Mouse (Mus musculus) brown adipose tissue, adult 24 weeks (tissue): ENCODE measurements around the gene Cdc34b. TPM values are rescaled to one million over a fixed set of nuclear protein-coding genes. Genes with fewer than 3 reads are reported as not detected.
A peak's percentile ranks its signal among the peaks of the same experiment; 100 is the strongest.
"Not testable (repeated sequence)": the region's sequence is repeated elsewhere in the genome, so short reads cannot be mapped to it uniquely, and the experiment has no call there.

Source experiments
- H3K27ac ChIP-seq: fragments of 200-500 bp; replicated peaks from 2 replicates; pipeline ENCODE4 v1.5.1; 2012; ENCODE audit warnings: low read depth, mild to moderate bottlenecking, low read length
- H3K4me1 ChIP-seq: fragments of 200-500 bp; 2 replicates; pipeline ENCODE4 v1.6.1; 2012; ENCODE audit warnings: low read length, mixed read lengths; ENCODE audit not compliant: control insufficient read depth, insufficient read depth, insufficient read length
- H3K4me3 ChIP-seq: fragments of 200-500 bp; 2 replicates; pipeline ENCODE4 v1.5.1; 2012; ENCODE audit warnings: low read depth, mild to moderate bottlenecking, low read length, moderate library complexity; ENCODE audit not compliant: insufficient read depth
- polyA plus RNA-seq: library from polyadenylated mRNA; stranded (reverse); fragments of >200 nt; gene quantifications from 2 replicates; pipeline ENCODE4 v1.2.4, GENCODE M21; 2012; ENCODE audit not compliant: missing spikeins, insufficient read depth, insufficient read length

Cdc34b gene
- not detected in 2 replicates for polyA plus RNA-seq

DNA sequence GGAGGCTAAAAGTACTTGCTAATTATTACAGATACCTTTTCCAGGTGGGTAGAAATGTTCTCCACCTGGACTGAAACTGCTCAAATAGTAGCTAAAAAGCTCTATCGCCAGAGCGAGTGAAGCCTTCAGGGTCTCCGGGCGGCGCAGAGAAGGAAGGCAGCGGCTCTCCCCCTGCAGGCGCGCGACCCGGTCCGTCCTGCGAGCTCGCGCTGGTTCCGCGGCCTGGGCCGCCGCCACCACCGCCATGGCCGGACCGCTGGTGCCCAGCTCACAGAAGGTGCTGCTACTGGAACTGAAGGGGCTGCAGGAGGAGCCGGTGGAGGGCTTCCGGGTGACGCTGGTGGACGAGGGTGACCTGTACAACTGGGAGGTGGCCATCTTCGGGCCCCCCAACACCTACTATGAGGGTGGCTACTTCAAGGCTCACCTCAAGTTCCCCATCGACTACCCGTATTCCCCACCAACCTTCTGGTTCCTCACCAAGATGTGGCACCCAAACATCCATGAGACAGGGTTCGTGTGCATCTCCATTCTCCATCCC, at the start of gene Cdc34b:
Cdc34b (plus strand) TSS at position 51 of the 541 bp plus-strand sequence.
- H3K27ac ChIP-seq: no peak within 1 kb of the TSS
- H3K4me3 ChIP-seq: no peak within 1 kb of the TSS
- H3K4me1 ChIP-seq: no peaks in the 10 kb centered on the region

DNA sequence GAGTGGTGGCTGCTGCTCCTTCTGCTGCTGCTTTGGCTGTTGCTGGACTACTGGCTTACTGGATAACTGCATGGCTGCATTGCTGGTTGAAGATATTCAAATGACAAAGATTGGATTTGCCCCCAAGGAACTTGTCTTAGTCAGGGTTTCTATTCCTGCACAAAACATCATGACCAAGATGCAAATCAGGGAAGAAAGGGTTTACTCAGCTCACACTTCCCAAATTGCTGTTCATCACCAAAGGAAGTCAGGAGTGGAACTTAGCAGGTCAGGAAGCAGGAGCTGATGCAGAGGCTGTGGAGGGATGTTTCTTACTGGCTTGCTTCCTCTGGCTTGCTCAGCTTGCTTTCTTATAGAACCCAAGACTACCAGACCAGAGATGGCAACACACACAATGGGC, 49.1 kb upstream of the Cdc34b start:
- H3K4me3 ChIP-seq, H3K27ac ChIP-seq, H3K4me1 ChIP-seq: not testable (repeated sequence)

- no peaks in the 10 kb centered on the region for H3K4me1 ChIP-seq
- H3K27ac ChIP-seq: no peak overlapping the region
- no peak overlapping the region for H3K4me3 ChIP-seq
Observed at GRCm38 (mm10) chr11:94695508-94695907, 46.1 kb upstream of the Cdc34b start.

DNA sequence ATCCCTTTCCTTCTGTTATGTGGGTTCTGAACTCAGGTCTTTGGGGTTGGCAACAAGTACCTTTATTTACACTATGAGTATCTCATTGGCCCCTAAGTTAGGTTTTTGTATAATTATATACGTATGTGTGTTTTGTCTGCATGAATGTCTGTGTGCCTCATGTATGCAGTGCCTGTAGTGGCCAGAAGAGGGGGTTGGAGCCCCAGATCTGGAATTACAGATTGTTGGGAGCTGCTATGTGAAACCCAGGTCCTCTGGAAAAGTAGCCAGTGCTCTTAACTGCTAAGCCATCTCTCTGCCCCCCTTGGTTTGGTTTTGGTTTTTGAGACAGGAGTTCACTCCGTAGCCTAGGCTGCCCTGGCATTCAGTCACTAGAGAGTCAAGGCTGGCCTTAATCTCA, 44.4 kb upstream of the Cdc34b start:
- Histone ChIP-seq H3K4me3 (no peak overlapping the region), H3K27ac (no peak overlapping the region), H3K4me1 (no peaks in the 10 kb centered on the region)

DNA sequence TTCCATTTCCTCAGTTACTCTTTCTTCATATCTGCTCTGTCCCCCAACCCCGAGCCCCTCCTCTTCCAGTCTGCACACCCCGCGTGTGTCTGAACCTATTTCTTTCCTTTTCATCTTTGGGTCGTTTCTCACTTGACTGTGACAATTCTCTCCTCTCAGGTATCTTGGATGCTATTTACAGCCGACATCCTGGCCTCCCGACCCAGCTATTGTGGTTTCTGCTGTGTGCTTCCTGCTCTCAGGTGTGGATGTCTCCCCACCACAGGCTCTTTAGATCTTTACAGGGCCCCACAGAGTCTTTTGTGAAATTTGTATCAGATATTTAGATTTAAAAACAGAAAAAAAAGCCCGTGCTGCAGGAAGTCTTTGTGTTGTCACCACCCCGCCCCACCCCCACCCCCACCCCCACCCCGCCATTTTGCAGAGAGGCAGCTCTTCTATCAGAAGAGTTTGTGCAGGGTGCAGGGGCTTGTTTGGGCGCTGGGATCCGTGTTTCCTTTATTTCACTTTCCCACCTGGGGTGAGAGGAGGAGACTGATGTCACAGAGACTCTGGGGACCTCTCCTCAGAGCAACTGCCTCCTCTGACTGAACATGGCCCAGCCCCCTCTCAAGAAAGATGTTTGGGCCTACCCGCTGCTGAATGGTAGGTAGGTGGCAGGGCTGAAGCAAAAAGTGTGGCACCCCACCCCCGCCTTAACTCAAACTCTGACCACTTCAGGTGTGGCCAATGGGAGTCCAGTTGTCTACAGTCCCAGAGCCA, 43.7 kb upstream of the Cdc34b start:
- Histone ChIP-seq H3K4me3 (no peak overlapping the region), H3K27ac (no peak overlapping the region), H3K4me1 (peaks cover 3% of the 10 kb centered on the region; the same call in 1 of the 2 replicates)

- no peak overlapping the region for H3K4me3 ChIP-seq
- peaks cover 4% of the 10 kb centered on the region; the same call in 1 of the 2 replicates for H3K4me1 ChIP-seq
- H3K27ac ChIP-seq: no peak overlapping the region
Observed at GRCm38 (mm10) chr11:94699399-94699798, 42.2 kb upstream of the Cdc34b start.

- Histone ChIP-seq H3K4me3 (no peak overlapping the region), H3K4me1 (peaks cover 4% of the 10 kb centered on the region; the same call in 1 of the 2 replicates), H3K27ac (no peak overlapping the region)
Observed at GRCm38 (mm10) chr11:94701401-94702215, 40.0 kb upstream of the Cdc34b start.

DNA sequence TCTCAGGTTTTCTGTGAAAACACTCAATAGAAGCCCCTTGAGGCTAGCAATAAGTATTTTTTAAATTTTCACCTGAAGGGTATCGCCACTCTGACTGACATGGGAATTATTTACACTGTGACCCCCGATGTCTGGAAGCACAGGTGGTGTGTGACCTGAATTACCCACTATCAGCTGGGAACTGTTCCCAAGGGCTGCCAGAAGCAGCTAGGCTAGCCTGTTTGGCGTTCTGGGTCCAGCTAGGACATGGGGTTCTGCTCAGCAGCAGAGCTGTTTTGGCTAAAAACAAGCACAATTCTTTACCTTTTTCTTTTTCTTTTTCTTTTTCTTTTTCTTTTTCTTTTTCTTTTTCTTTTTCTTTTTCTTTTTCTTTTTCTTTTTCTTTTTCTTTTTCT, 39.4 kb upstream of the Cdc34b start:
- no peak overlapping the region for H3K27ac ChIP-seq
- no peak overlapping the region for H3K4me3 ChIP-seq
- H3K4me1 ChIP-seq: peaks cover 4% of the 10 kb centered on the region; the same call in 1 of the 2 replicates

GRCm38 (mm10) chr11:94704020-94704419, 37.6 kb upstream of the Cdc34b start:
- Histone ChIP-seq H3K4me1 (peaks cover 4% of the 10 kb centered on the region; the same call in 1 of the 2 replicates), H3K27ac (no peak overlapping the region), H3K4me3 (no peak overlapping the region)

- H3K4me3 ChIP-seq: no peak within 1 kb of the TSS
- H3K27ac ChIP-seq: no peak within 1 kb of the TSS
- peaks cover 4% of the 10 kb centered on the region; the same call in 1 of the 2 replicates for H3K4me1 ChIP-seq
Observed at GRCm38 (mm10) chr11:94704472-94704871, 37.1 kb upstream of the Cdc34b start, which contains the start of gene Gm11541. TSS of gene Gm11541 (minus strand) at chr11:94704499.

DNA sequence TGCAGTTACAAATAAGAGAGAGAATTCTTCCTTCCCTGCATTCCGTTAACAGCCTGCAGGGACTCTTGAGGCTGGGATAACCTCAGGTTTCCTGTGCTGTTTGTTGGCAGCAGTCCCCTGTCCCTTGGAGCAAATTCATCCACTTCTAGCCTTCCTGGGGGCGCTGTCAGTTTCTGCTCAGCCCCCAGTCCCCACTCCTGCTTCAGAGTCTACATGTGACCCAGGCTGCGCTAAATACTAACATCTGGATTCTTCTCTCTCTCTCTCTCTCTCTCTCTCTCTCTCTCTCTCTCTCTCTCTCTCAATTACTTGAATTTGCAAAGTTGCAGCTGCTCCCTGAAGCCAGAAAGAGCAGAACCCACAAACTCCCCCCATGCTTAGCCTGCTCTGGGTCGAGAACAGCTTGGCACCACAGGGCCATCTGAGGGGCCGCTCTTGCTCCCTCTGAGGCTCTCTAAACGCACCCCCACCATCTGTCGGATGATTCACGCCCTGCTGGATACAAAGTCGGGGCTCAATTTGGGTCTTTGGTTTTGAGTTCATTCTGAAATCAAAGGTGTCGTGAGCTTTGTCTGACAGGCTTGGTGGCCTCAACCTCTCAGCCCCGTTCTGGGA, 28.2 kb upstream of the Cdc34b start:
- Histone ChIP-seq H3K27ac (no peak overlapping the region), H3K4me3 (no peak overlapping the region), H3K4me1 (peaks cover 5% of the 10 kb centered on the region; the same call in 1 of the 2 replicates)

DNA sequence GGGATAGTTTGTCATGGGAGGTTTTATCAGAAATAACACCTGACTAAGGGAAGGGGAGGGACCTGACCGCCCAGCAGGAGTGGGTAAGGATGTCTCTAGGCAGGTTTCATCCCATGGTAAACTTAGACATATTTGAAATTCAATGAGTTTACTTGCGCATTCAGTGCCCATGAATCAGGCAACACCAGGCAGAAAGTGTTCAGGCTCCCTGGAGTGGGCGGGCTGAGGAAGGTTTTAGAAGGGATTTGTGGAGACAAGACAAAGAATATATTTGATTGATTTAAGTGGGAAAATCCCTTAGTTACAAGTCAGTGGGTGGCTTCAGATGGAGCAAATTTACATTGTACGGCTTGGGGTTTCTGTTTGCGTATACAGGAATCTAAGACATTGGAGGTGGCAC, 26.0 kb upstream of the Cdc34b start:
- H3K27ac ChIP-seq: no peak overlapping the region
- peaks cover 5% of the 10 kb centered on the region; the same call in 1 of the 2 replicates for H3K4me1 ChIP-seq
- H3K4me3 ChIP-seq: no peak overlapping the region

- H3K4me3 ChIP-seq: peak overlapping the region; percentile 27; the same call in 1 of the 2 replicates
- H3K4me1 ChIP-seq: peaks cover 5% of the 10 kb centered on the region; the same call in 1 of the 2 replicates
- no peak overlapping the region for H3K27ac ChIP-seq
Observed at GRCm38 (mm10) chr11:94716754-94717153, 24.8 kb upstream of the Cdc34b start.

- Histone ChIP-seq H3K4me1 (peaks cover 5% of the 10 kb centered on the region; the same call in 1 of the 2 replicates), H3K27ac (no peak overlapping the region), H3K4me3 (no peak overlapping the region)
Observed at GRCm38 (mm10) chr11:94717239-94717638, 24.3 kb upstream of the Cdc34b start.
